Mouse (Mus musculus): ENCODE results near the gene Rpp21.

GRCm38 (mm10) chr17:36286390-36286789 lies 28.5 kb upstream of the Rpp21 start, which contains the start of gene H2-M10.2:
- TF ChIP-seq CTCF (IDR thresholded peaks at IDR 0.05; ENCODE audit: low read depth, low read length) (no peak), GATA1 (IDR thresholded peaks at IDR 0.05; ENCODE audit: borderline replicate concordance, low read length) (no peak)

Data from G1E (cell line).